ENCODE assay signal across 14 mouse cellular contexts in genomic region chr11:88392715-88393114, GRCm38 (mm10).
DNase-seq lines count a peak whose midpoint lies in the region; ATAC-seq and TF ChIP-seq lines count a peak whose summit lies in the region.
"Had no signal": no experiment of that assay in that cellular context is flagged by ENCODE, and none has a peak within 500 bp of the region (broad histone marks: within the 10 kb centered on the region; RNA-seq: fewer than 3 reads in every experiment).

No protein-coding gene starts in this region.

- H3K4me2 ChIP-seq in hindbrain, postnatal 0 days (ENCODE audit: low read depth, low read length), result no peak overlapping the region
- H3K4me2 ChIP-seq: heart, embryonic 15.5 days; intestine, embryonic 15.5 days had no signal

- 45% methylated on average over 10 of the region's 10 CpGs for WGBS in lung, adult 2 months
- 63% methylated on average over 10 of the region's 10 CpGs for WGBS in hindbrain, postnatal 0 days
- WGBS in small intestine, adult 2 months, result 39% methylated on average over 10 of the region's 10 CpGs
- 78% methylated on average over 10 of the region's 10 CpGs for whole genome bisulfite sequencing in kidney, adult 2 months

- no peaks in the 10 kb centered on the region for H3K9me3 ChIP-seq in hindbrain, postnatal 0 days (ENCODE audit: low read length)
- H3K9me3 ChIP-seq: heart, embryonic 15.5 days; intestine, embryonic 15.5 days had no signal

- H3K4me1 ChIP-seq in lung, adult 2 months (ENCODE audit: control insufficient read depth, insufficient read depth, low read length), result peaks cover 2% of the 10 kb centered on the region; the same call in 1 of the 2 replicates
- H3K4me1 ChIP-seq in hindbrain, postnatal 0 days (ENCODE audit: insufficient read depth, low read length), result peaks cover 10% of the 10 kb centered on the region; the same call in 1 of the 2 replicates
- H3K4me1 ChIP-seq in small intestine, adult 2 months (ENCODE audit: control insufficient read depth, insufficient read depth, insufficient read length, low read length), result peaks cover 7% of the 10 kb centered on the region
- peaks cover 10% of the 10 kb centered on the region for H3K4me1 ChIP-seq in kidney, adult 2 months (ENCODE audit: control insufficient read depth, insufficient read depth, low read length)

- TF ChIP-seq POLR2A in lung, adult 2 months (IDR thresholded peaks at IDR 0.05; ENCODE audit: borderline replicate concordance, extremely low read depth, low read depth, low read length), result no peak
- TF ChIP-seq POLR2A in small intestine, adult 2 months (IDR thresholded peaks at IDR 0.05; ENCODE audit: low read depth, low read length), result no peak
- no peak for TF ChIP-seq POLR2A in kidney, adult 2 months (IDR thresholded peaks at IDR 0.05; ENCODE audit: low read depth, low read length)

- peak; percentile 43 for DNase-seq in gastrocnemius, adult 2 months
- no peak for DNase-seq in gastrocnemius, postnatal 25 days
- DNase-seq in lung, adult 18-20 months, result peak; percentile 15 to 34
- DNase-seq in lung, adult 2 months, result no peak
- peak; percentile 77 for DNase-seq in hindbrain, postnatal 0 days (ENCODE audit: low spot score)
- no peak for DNase-seq in kidney, adult 2 months
- no peak for DNase-seq in adrenal gland, postnatal 10 days
- DNase-seq: cerebellum, adult 8-10 months; left cerebral cortex, postnatal 4 days; spleen, adult 18-20 months had no signal

- no peak for TF ChIP-seq CTCF in gastrocnemius, adult 2 months (IDR thresholded peaks at IDR 0.05)
- TF ChIP-seq CTCF in lung, adult 2 months (IDR thresholded peaks at IDR 0.05; ENCODE audit: insufficient read depth, low read length), result no peak
- no peak for TF ChIP-seq CTCF in hindbrain, postnatal 0 days (IDR thresholded peaks at IDR 0.05; ENCODE audit: low read depth)
- TF ChIP-seq CTCF in small intestine, adult 2 months (IDR thresholded peaks at IDR 0.05; ENCODE audit: extremely low read depth, insufficient read length, insufficient replicate concordance, low read depth, low read length), result no peak
- TF ChIP-seq CTCF in kidney, adult 2 months (conservative IDR thresholded peaks at IDR 0.05; ENCODE audit: insufficient read depth, insufficient read length, low read depth, low read length), result no peak

- peak; percentile 71 for ATAC-seq in hindbrain, postnatal 0 days
- ATAC-seq: intestine, embryonic 15.5 days had no signal

- no peaks in the 10 kb centered on the region for H3K27me3 ChIP-seq in hindbrain, postnatal 0 days (ENCODE audit: insufficient read depth, low read length)
- no peaks in the 10 kb centered on the region for H3K27me3 ChIP-seq in small intestine, adult 2 months (ENCODE audit: control insufficient read depth, insufficient read depth, low read length)
- no peaks in the 10 kb centered on the region for H3K27me3 ChIP-seq in kidney, adult 2 months (replicated peaks; ENCODE audit: control insufficient read depth, insufficient read depth, low read length)
- H3K27me3 ChIP-seq: heart, embryonic 15.5 days; intestine, embryonic 15.5 days had no signal

- no peak overlapping the region for H3K9ac ChIP-seq in hindbrain, postnatal 0 days (replicated peaks; ENCODE audit: low read length)
- H3K9ac ChIP-seq: heart, embryonic 15.5 days; intestine, embryonic 15.5 days had no signal

- intact Hi-C loops in gastrocnemius, adult 2 months (cut with DNase I), result no loop called here

- H3K27ac ChIP-seq in gastrocnemius, adult 2 months, result peak overlapping the region; percentile 53; the same call in 1 of the 2 replicates
- no peak overlapping the region for H3K27ac ChIP-seq in hindbrain, postnatal 0 days
- H3K27ac ChIP-seq in small intestine, adult 2 months (ENCODE audit: insufficient read depth, low read depth, low read length), result 0 out of 2 replicates have a peak overlapping the region, but pooled peaks have one; percentile 1
- H3K27ac ChIP-seq in kidney, adult 2 months (ENCODE audit: insufficient read depth, low read depth, low read length), result no peak overlapping the region
- H3K27ac ChIP-seq: heart, embryonic 15.5 days; intestine, embryonic 15.5 days; layer of hippocampus, adult 2 months had no signal

- no peak overlapping the region for H3K4me3 ChIP-seq in gastrocnemius, adult 2 months
- H3K4me3 ChIP-seq in lung, adult 2 months (replicated peaks; ENCODE audit: extremely low read depth, low read depth, low read length), result no peak overlapping the region
- H3K4me3 ChIP-seq in hindbrain, postnatal 0 days (ENCODE audit: low read length), result no peak overlapping the region
- no peak overlapping the region for H3K4me3 ChIP-seq in small intestine, adult 2 months (ENCODE audit: low read depth, low read length)
- H3K4me3 ChIP-seq in kidney, adult 2 months (ENCODE audit: insufficient read depth, low read depth, low read length), result no peak overlapping the region
- H3K4me3 ChIP-seq: heart, embryonic 15.5 days; intestine, embryonic 15.5 days; layer of hippocampus, adult 2 months had no signal

- no peaks in the 10 kb centered on the region for H3K36me3 ChIP-seq in hindbrain, postnatal 0 days (ENCODE audit: insufficient read depth, low read length)
- no peaks in the 10 kb centered on the region for H3K36me3 ChIP-seq in small intestine, adult 2 months (ENCODE audit: control insufficient read depth, insufficient read depth, low read length)
- no peaks in the 10 kb centered on the region for H3K36me3 ChIP-seq in kidney, adult 2 months (ENCODE audit: control insufficient read depth, insufficient read depth, low read length)
- H3K36me3 ChIP-seq: heart, embryonic 15.5 days; intestine, embryonic 15.5 days had no signal

Comparison
In these comparisons a context has a peak if more than half of its experiments do, and no peak if none do; other contexts are left out.
1. DNase-seq: peak in gastrocnemius, adult 2 months (single experiment), lung, adult 18-20 months (2 of 2) and hindbrain, postnatal 0 days (single experiment); none in gastrocnemius, postnatal 25 days (single experiment), lung, adult 2 months (single experiment), kidney, adult 2 months (single experiment) and adrenal gland, postnatal 10 days (single experiment).
2. H3K27ac ChIP-seq: peak in gastrocnemius, adult 2 months (single experiment) and small intestine, adult 2 months (single experiment); none in hindbrain, postnatal 0 days (single experiment) and kidney, adult 2 months (single experiment).